ENCODE assay signal across 7 mouse cellular contexts in the genomic region with DNA sequence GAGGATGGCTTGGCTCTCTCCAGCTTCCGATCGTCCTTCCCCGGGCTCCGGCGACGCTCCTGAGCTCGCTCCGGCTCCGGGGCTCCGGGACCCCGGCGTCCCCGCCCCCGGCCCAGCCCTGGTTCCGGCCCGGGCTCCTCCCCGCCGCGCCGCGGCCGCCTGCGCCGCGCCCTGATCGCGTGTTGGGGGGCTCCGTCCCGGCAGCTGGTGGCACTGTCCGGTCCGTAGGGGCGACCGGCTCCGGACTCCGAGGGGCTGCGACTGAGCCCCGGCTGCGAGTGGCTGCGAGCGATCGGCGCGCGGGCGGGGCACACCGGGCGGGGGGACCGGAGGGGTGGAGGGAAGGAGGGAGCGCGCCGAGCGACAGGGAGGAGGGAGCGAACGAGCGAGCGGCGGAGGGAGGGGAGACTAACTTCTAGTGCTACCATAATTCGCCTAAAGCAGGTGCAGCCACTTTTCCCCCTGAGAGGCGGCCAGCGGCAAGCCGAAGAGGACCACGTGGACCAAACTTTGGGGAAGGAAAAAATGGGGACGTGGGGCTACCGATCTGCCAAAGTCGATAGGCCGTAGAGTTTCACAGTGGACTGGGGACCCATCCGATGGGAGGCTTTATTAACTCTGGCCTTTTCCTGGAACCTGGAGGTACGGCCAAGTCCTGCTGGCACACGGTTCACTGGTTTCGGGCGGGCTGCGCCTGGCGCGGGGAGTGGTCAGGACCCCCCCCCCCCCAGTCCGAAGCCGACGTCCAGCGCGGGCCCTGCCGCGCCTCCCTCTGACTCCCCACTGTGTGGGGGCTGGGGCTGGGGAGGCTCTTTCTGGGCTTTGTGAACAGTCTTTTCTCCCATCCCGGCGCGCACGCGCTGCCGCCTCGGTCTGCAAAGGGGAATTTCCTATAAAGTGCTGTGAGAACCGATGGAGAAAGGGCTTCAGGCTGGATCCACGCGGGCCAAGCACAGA. TPM values are rescaled to one million over a fixed set of nuclear protein-coding genes. Genes with fewer than 3 reads are reported as not detected.
DNase-seq lines count a peak whose midpoint lies in the region; ATAC-seq lines count a peak whose summit lies in the region.

Foxp4 (minus strand) TSS at position 263 of the 957 bp plus-strand sequence.

- H3K27me3 ChIP-seq in intestine, embryonic 16.5 days (replicated peaks; ENCODE audit: control insufficient read depth, insufficient read depth, low read length) = no peaks in the 10 kb centered on the region
- peaks cover 35% of the 10 kb centered on the region for H3K27me3 ChIP-seq in limb, embryonic 10.5 days (ENCODE audit: low read depth, poor library complexity, severe bottlenecking)
- H3K27me3 ChIP-seq in midbrain, embryonic 12.5 days = 0 out of 2 replicates have a peak, but pooled peaks cover 1% of the 10 kb centered on the region

- H3K4me1 ChIP-seq in intestine, embryonic 16.5 days (ENCODE audit: control insufficient read depth, insufficient read depth, low read length) = peaks cover 35% of the 10 kb centered on the region
- peaks cover 71% of the 10 kb centered on the region for H3K4me1 ChIP-seq in limb, embryonic 10.5 days
- peaks cover 52% of the 10 kb centered on the region for H3K4me1 ChIP-seq in midbrain, embryonic 12.5 days

- peak within 1 kb of the TSS; percentile 91 for H3K4me3 ChIP-seq in intestine, embryonic 16.5 days (ENCODE audit: low read length)
- H3K4me3 ChIP-seq in limb, embryonic 10.5 days = peak within 1 kb of the TSS; percentile 95
- peak within 1 kb of the TSS; percentile 95 for H3K4me3 ChIP-seq in midbrain, embryonic 12.5 days

- no peaks in the 10 kb centered on the region for H3K9me3 ChIP-seq in intestine, embryonic 16.5 days (ENCODE audit: control insufficient read depth, low read length)
- no peaks in the 10 kb centered on the region for H3K9me3 ChIP-seq in limb, embryonic 10.5 days (replicated peaks)
- 0 out of 2 replicates have a peak, but pooled peaks cover 3% of the 10 kb centered on the region for H3K9me3 ChIP-seq in midbrain, embryonic 12.5 days

- ATAC-seq in intestine, embryonic 16.5 days = peak; percentile 86
- ATAC-seq in midbrain, embryonic 12.5 days (ENCODE audit: low FRiP score, low read depth) = peak; percentile 80

- peak within 1 kb of the TSS; percentile 97 for H3K9ac ChIP-seq in intestine, embryonic 16.5 days (ENCODE audit: low read depth, low read length)
- H3K9ac ChIP-seq in midbrain, embryonic 12.5 days (replicated peaks) = peak within 1 kb of the TSS; percentile 99

- no peaks in the 10 kb centered on the region for H3K36me3 ChIP-seq in intestine, embryonic 16.5 days (ENCODE audit: control insufficient read depth, insufficient read depth, low read length)
- H3K36me3 ChIP-seq in limb, embryonic 10.5 days = peaks cover 20% of the 10 kb centered on the region
- 0 out of 2 replicates have a peak, but pooled peaks cover 3% of the 10 kb centered on the region for H3K36me3 ChIP-seq in midbrain, embryonic 12.5 days

- WGBS in intestine, embryonic 16.5 days = under 1% methylated on average over 87 of the region's 91 CpGs
- under 1% methylated on average over 89 of the region's 91 CpGs for whole genome bisulfite sequencing in limb, embryonic 10.5 days
- WGBS in midbrain, embryonic 12.5 days = under 1% methylated on average over 89 of the region's 91 CpGs

- peak within 1 kb of the TSS; percentile 98 for H3K27ac ChIP-seq in intestine, embryonic 16.5 days (ENCODE audit: low read length)
- H3K27ac ChIP-seq in limb, embryonic 10.5 days = peak within 1 kb of the TSS; percentile 99
- H3K27ac ChIP-seq in midbrain, embryonic 12.5 days (replicated peaks) = peak within 1 kb of the TSS; percentile 95

- peak within 1 kb of the TSS; percentile 61 for H3K4me2 ChIP-seq in intestine, embryonic 16.5 days (ENCODE audit: low read depth, low read length)
- H3K4me2 ChIP-seq in midbrain, embryonic 12.5 days (replicated peaks) = peak within 1 kb of the TSS; percentile 91

- DNase-seq in adrenal gland, postnatal 10 days = peak; percentile 90
- DNase-seq in embryo, embryonic 11.5 days (ENCODE audit: low read depth, low spot score) = peak; percentile 89
- DNase-seq in gonadal fat pad, adult 2 months (ENCODE audit: low read depth) = no peak
- DNase-seq in limb, embryonic 10.5 days (ENCODE audit: low spot score) = peak; percentile 95
- DNase-seq in skeletal muscle tissue, adult 2 months (ENCODE audit: low read depth, low spot score) = peak; percentile 69

RNA-seq across cellular contexts. Expression of gene Foxp4, which starts in this region (rescaled TPM):
- 10 to 100 TPM; 24.8 to 25.6 TPM for total RNA-seq in adrenal gland, postnatal 10 days (2021)
- 27.9 and 32.3 TPM in 2 replicates for polyA plus RNA-seq in gonadal fat pad, adult 2 months (2012; rRNA removed)
- polyA plus RNA-seq in intestine, embryonic 16.5 days (2015; fragmentation: Nextera tagmentation; extraction: Ambion mirVana) = 12.5 and 13.6 TPM in 2 replicates
- 23.2 and 27.2 TPM in 2 replicates for polyA plus RNA-seq in limb, embryonic 10.5 days (2016; fragmentation: Nextera tagmentation; extraction: Ambion mirVana)
- 34.5 and 35.3 TPM in 2 replicates for polyA plus RNA-seq in midbrain, embryonic 12.5 days (2016; fragmentation: Nextera tagmentation; extraction: Ambion mirVana)
